Mouse (Mus musculus) myocyte (in vitro differentiated cells): ENCODE results near the gene Dnaja4.

ENCODE experiments used
- E2F4 ChIP-seq: IDR thresholded peaks from one replicate; pipeline ENCODE4 v1.6.1; 2011; ENCODE audit warnings: mild to moderate bottlenecking, control low read depth, moderate library complexity; ENCODE audit not compliant: insufficient read depth
- MAX ChIP-seq: IDR thresholded peaks from one replicate; pipeline ENCODE4 v1.6.1; 2011; ENCODE audit warnings: low read depth, mild to moderate bottlenecking, control low read depth
- MYOD1 ChIP-seq, 3 experiments: IDR thresholded peaks; one replicate each; pipeline ENCODE4 v1.6.1; 2011; ENCODE audit warnings: control low read depth in 2 of 3, low read depth in 2 of 3, mild to moderate bottlenecking in 2 of 3, moderate library complexity in 1 of 3; ENCODE audit not compliant: insufficient read length in 2 of 3, control insufficient read depth in 1 of 3
- POLR2A ChIP-seq: IDR thresholded peaks from one replicate; pipeline ENCODE4 v1.6.1; 2011; ENCODE audit warnings: low read depth, mild to moderate bottlenecking, control low read depth, moderate library complexity; ENCODE audit not compliant: insufficient read length
- POLR2AphosphoS2 ChIP-seq: IDR thresholded peaks from one replicate; pipeline ENCODE4 v1.6.1; 2011; ENCODE audit warnings: low read depth, control low read depth; ENCODE audit not compliant: insufficient read length
- TCF12 ChIP-seq: IDR thresholded peaks from one replicate; pipeline ENCODE4 v1.6.1; 2011; ENCODE audit warnings: mild to moderate bottlenecking, control low read depth; ENCODE audit not compliant: poor library complexity, insufficient read depth, severe bottlenecking
- TCF3 ChIP-seq: IDR thresholded peaks from one replicate; pipeline ENCODE4 v1.6.1; 2011; ENCODE audit warnings: low read depth, control low read depth; ENCODE audit not compliant: insufficient read length
- USF1 ChIP-seq: IDR thresholded peaks from one replicate; pipeline ENCODE4 v1.6.1; 2011; ENCODE audit warnings: low read depth, mild to moderate bottlenecking, control low read depth, moderate library complexity

DNA sequence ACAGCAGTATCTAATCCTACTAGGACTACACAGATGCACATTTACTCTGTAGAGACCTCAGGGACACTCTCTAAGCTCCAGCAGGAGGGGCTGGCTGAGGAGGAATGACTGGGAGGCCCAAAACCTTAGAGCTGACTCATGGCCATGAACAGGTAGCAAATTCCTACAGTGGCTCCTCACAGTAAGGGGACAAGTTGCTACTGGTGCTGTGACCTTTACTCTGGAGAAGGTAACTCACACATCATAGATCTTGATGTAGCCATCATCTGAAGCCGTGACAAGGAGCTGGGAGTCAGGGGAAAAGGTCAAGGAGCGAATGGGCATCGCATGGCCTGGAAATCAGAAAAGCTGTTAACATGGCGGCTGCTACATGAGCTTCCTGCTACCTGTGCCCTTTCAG lies 23.9 kb downstream of the Dnaja4 start:
- TF ChIP-seq POLR2A, result no peak
- TF ChIP-seq MYOD1 (IDR thresholded peaks at IDR 0.05; ENCODE audit: control insufficient read depth in 1 of 3, insufficient read length in 2 of 3, low read depth in 2 of 3), result no peak
- TF ChIP-seq TCF12, result no peak
- no peak for TF ChIP-seq E2F4
- no peak for TF ChIP-seq MAX
- no peak for TF ChIP-seq USF1
- no peak for TF ChIP-seq TCF3
- TF ChIP-seq POLR2AphosphoS2, result no peak
